Mouse (Mus musculus) ES-Bruce4 (cell line): ENCODE measurements around the gene Cisd3. TPM values are rescaled to one million over a fixed set of nuclear protein-coding genes. Genes with fewer than 3 reads are reported as not detected.

Experiments
- H3K27ac ChIP-seq: 2 replicates; pipeline ENCODE4 v1.5.1; 2012; ENCODE audit warnings: low read length, inconsistent platforms; ENCODE audit not compliant: insufficient read depth
- H3K27me3 ChIP-seq: 2 replicates; pipeline ENCODE4 v1.6.1; 2012; ENCODE audit warnings: mild to moderate bottlenecking, low read length, inconsistent platforms; ENCODE audit not compliant: control insufficient read depth, poor library complexity, insufficient read depth, severe bottlenecking
- H3K36me3 ChIP-seq: 2 replicates; pipeline ENCODE4 v1.6.1; 2012; ENCODE audit warnings: inconsistent platforms, mild to moderate bottlenecking, low read length, moderate library complexity; ENCODE audit not compliant: control insufficient read depth, poor library complexity, insufficient read depth, severe bottlenecking
- H3K4me1 ChIP-seq: one replicate; pipeline ENCODE4 v1.8.1; 2011; ENCODE audit warnings: low read length; ENCODE audit not compliant: control insufficient read depth, insufficient read depth
- H3K4me3 ChIP-seq: 2 replicates; pipeline ENCODE4 v1.5.1; 2011; ENCODE audit warnings: low read depth, mild to moderate bottlenecking, low read length
- H3K9ac ChIP-seq: 2 replicates; pipeline ENCODE4 v1.6.1; 2012; ENCODE audit warnings: low read depth, mild to moderate bottlenecking, inconsistent platforms; ENCODE audit not compliant: poor library complexity, severe bottlenecking
- H3K9me3 ChIP-seq: replicated peaks from 2 replicates; pipeline ENCODE4 v1.6.1; 2012; ENCODE audit warnings: mild to moderate bottlenecking, low read length, inconsistent platforms; ENCODE audit not compliant: control insufficient read depth, poor library complexity, insufficient read depth, severe bottlenecking
- CTCF ChIP-seq: IDR thresholded peaks from one replicate; pipeline ENCODE4 v1.8.1; 2011; ENCODE audit warnings: low read depth, low read length
- EP300 ChIP-seq: IDR thresholded peaks from 2 replicates; pipeline ENCODE4 v1.6.1; 2011; ENCODE audit warnings: low read depth, low read length; ENCODE audit not compliant: insufficient read depth
- POLR2A ChIP-seq: IDR thresholded peaks from one replicate; pipeline ENCODE4 v1.8.1; 2011; ENCODE audit warnings: low read length; ENCODE audit not compliant: insufficient read depth
- polyA plus RNA-seq: library from polyadenylated mRNA; stranded (reverse); fragments of >200 nt; gene quantifications from 2 replicates; pipeline ENCODE4 v1.2.4, GENCODE M21; 2011; ENCODE audit warnings: low read depth; ENCODE audit not compliant: missing spikeins, insufficient read depth, insufficient read length

Cisd3 gene
- polyA plus RNA-seq, 1 experiment, result 62.3 TPM

DNA sequence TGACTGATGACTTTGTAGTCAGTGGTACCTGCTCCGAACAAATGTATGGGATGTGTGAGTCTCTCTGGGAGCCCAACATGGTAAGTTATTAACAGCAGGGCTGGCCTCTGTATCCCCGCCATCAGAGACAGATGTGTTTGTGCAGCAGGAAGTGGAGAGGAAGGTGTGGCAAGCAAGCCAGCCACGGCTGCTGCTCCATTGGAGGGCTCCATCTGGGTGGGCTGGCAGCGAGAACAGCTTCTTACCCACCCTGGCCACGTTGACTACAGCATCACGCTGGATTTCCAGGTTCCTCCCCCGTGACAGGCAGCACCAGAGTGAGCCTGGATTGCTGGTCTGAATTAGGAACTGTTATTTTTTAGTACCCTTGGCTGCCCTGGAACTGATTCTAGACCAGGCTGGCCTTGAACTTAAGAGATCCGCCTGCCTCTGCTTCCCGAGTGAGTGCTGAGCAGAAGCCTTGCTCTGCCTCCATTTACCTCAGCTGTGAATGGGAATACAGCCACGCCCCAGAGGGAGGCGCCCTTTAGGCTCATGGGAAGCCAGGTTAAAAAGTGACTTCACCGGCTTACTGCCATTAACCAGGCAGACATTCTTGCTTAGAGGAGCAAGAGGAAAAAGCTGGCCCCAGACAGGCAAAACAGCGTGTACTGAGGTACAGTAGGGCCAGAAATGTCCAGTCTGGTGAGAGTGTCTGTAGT, 25.7 kb downstream of the Cisd3 start:
- H3K27ac ChIP-seq, result no peak overlapping the region
- no peaks in the 10 kb centered on the region for H3K27me3 ChIP-seq
- H3K4me1 ChIP-seq, result no peaks in the 10 kb centered on the region
- TF ChIP-seq EP300 (no peak), POLR2A (no peak), CTCF (peak; percentile 9)
- H3K4me3 ChIP-seq, result no peak overlapping the region
- H3K9me3 ChIP-seq, result no peaks in the 10 kb centered on the region
- H3K9ac ChIP-seq, result no peak overlapping the region
- H3K36me3 ChIP-seq, result peaks cover 41% of the 10 kb centered on the region

- no peaks in the 10 kb centered on the region for H3K27me3 ChIP-seq
- no peak overlapping the region for H3K9ac ChIP-seq
- H3K36me3 ChIP-seq, result peaks cover 36% of the 10 kb centered on the region
- no peak overlapping the region for H3K27ac ChIP-seq
- no peaks in the 10 kb centered on the region for H3K9me3 ChIP-seq
- no peaks in the 10 kb centered on the region for H3K4me1 ChIP-seq
- no peak for TF ChIP-seq POLR2A
- TF ChIP-seq EP300, result no peak
- TF ChIP-seq CTCF, result no peak
- H3K4me3 ChIP-seq, result no peak overlapping the region
Measured at GRCm38 (mm10) chr11:97712286-97712685, 26.7 kb downstream of the Cisd3 start.

DNA sequence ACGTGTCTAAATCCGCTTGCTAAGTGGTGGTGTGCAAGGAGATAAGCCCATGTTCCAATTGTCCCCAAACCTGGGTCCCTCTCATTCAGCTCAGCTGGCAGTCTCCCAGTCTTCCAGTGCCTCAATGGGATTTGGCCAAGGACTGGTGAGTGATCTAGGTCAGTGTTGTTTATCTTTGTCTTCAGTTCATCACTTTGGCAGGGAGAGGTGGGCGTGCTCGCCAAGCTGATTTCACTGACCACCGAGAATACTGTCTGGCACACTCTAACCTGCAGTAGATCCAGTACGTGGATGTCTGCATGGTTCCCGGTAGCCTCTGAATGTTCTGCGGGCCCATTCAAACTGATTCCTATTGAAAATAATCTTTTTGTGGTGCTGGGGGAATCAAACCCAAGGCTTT, 28.3 kb downstream of the Cisd3 start:
- Histone ChIP-seq H3K4me3 (no peak overlapping the region), H3K27me3 (no peaks in the 10 kb centered on the region), H3K36me3 (peaks cover 30% of the 10 kb centered on the region), H3K9me3 (no peaks in the 10 kb centered on the region), H3K4me1 (no peaks in the 10 kb centered on the region), H3K9ac (no peak overlapping the region), H3K27ac (no peak overlapping the region)
- TF ChIP-seq POLR2A, result no peak
- no peak for TF ChIP-seq EP300
- TF ChIP-seq CTCF, result no peak

GRCm38 (mm10) chr11:97714356-97714755, 28.7 kb downstream of the Cisd3 start:
- Histone ChIP-seq H3K27me3 (no peaks in the 10 kb centered on the region), H3K36me3 (peaks cover 29% of the 10 kb centered on the region), H3K27ac (no peak overlapping the region), H3K9ac (no peak overlapping the region), H3K4me1 (no peaks in the 10 kb centered on the region), H3K4me3 (no peak overlapping the region), H3K9me3 (no peaks in the 10 kb centered on the region)
- TF ChIP-seq POLR2A (no peak), CTCF (peak; percentile 34)

GRCm38 (mm10) chr11:97714784-97715760, 29.4 kb downstream of the Cisd3 start:
- no peak overlapping the region for H3K27ac ChIP-seq
- peaks cover 34% of the 10 kb centered on the region for H3K36me3 ChIP-seq
- no peak overlapping the region for H3K9ac ChIP-seq
- no peaks in the 10 kb centered on the region for H3K27me3 ChIP-seq
- no peak overlapping the region for H3K4me3 ChIP-seq
- H3K4me1 ChIP-seq, result no peaks in the 10 kb centered on the region
- H3K9me3 ChIP-seq, result no peaks in the 10 kb centered on the region
- TF ChIP-seq POLR2A (no peak), CTCF (no peak), EP300 (no peak)

- TF ChIP-seq CTCF, result no peak
- H3K4me1 ChIP-seq, result no peaks in the 10 kb centered on the region
- peaks cover 34% of the 10 kb centered on the region for H3K36me3 ChIP-seq
- no peak overlapping the region for H3K27ac ChIP-seq
- H3K9me3 ChIP-seq, result no peaks in the 10 kb centered on the region
- no peaks in the 10 kb centered on the region for H3K27me3 ChIP-seq
- H3K9ac ChIP-seq, result no peak overlapping the region
- H3K4me3 ChIP-seq, result no peak overlapping the region
Measured at GRCm38 (mm10) chr11:97716021-97716420, 30.4 kb downstream of the Cisd3 start.
